Mouse (Mus musculus) testis, adult 2 months (tissue): ENCODE data around the gene Bsn. TPM values are rescaled to one million over a fixed set of nuclear protein-coding genes. Genes with fewer than 3 reads are reported as not detected.

ENCODE experiments used
- H3K27ac ChIP-seq: fragments of 200-500 bp; 2 replicates; pipeline ENCODE4 v1.5.1; 2012; ENCODE audit warnings: low read depth, low read length; ENCODE audit not compliant: control insufficient read depth, insufficient read depth
- H3K27me3 ChIP-seq: fragments of 200-500 bp; 2 replicates; pipeline ENCODE4 v1.6.1; 2012; ENCODE audit warnings: mild to moderate bottlenecking, low read length, moderate library complexity; ENCODE audit not compliant: control insufficient read depth, insufficient read depth
- H3K36me3 ChIP-seq: fragments of 200-500 bp; 2 replicates; pipeline ENCODE4 v1.6.1; 2012; ENCODE audit warnings: mild to moderate bottlenecking, low read length; ENCODE audit not compliant: control insufficient read depth, insufficient read depth
- H3K4me1 ChIP-seq: fragments of 200-500 bp; 2 replicates; pipeline ENCODE4 v1.6.1; 2012; ENCODE audit warnings: low read length; ENCODE audit not compliant: control insufficient read depth, insufficient read depth
- H3K4me3 ChIP-seq: fragments of 200-500 bp; 2 replicates; pipeline ENCODE4 v1.5.1; 2012; ENCODE audit warnings: low read depth, mild to moderate bottlenecking, low read length, moderate library complexity, mixed read lengths; ENCODE audit not compliant: control insufficient read depth
- CTCF ChIP-seq: fragments of 200-500 bp; IDR thresholded peaks from 2 replicates; pipeline ENCODE4 v1.5.1; 2012; ENCODE audit warnings: low read depth, mild to moderate bottlenecking, inconsistent platforms, low read length, moderate library complexity; ENCODE audit not compliant: control insufficient read depth, insufficient read depth, insufficient replicate concordance
- POLR2A ChIP-seq: fragments of 200-500 bp; IDR thresholded peaks from 2 replicates; pipeline ENCODE4 v1.6.1; 2012; ENCODE audit warnings: low read depth, mild to moderate bottlenecking, inconsistent platforms, low read length, moderate library complexity; ENCODE audit not compliant: control insufficient read depth
- polyA plus RNA-seq: library from polyadenylated mRNA; depleted of rRNA; stranded (reverse); fragments of >200 nt; gene quantifications from 2 replicates; pipeline ENCODE4 v1.2.3, GENCODE M21; 2012

Bsn gene
- polyA plus RNA-seq, 1 experiment = 1.2 TPM

DNA sequence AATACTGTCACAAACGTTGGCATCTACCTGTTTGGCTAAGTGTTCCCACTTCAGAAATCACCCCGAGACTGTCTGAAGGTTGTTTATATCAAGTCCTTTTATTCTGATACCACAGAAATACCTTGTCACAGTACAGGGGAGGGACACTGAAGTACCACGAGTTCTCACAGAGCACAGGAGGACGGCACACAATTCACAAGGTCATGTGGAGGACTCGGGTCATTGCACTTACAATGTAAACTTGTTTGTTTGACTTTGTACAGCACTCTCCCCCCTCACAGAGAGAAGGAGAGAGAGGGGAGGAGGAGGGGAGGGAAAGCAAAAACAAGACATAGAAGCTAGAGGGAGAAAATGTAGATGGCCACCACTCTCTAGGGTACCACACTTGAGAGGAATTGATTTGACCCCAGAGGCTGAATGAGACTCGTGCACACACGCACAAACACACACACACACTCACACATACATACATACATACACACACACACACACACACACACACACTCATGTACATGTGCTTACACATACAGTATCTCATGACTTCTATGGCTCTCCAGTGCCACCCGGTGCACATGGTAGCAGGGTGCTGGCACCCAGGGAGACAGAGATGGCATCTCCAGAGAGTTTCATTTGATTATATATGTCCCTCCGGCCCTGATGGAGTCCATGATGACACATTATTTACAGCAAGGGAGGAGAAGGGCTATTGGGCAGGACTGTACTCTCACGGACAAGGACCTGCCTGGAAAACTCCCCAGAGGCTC, 94.1 kb downstream of the Bsn start:
- no peak overlapping the region for H3K4me3 ChIP-seq

GRCm38 (mm10) chr9:108095518-108095917, 94.7 kb downstream of the Bsn start:
- H3K4me3 ChIP-seq = no peak overlapping the region
- peak; percentile 59; the same call in 1 of the 2 replicates for TF ChIP-seq CTCF
- no peak for TF ChIP-seq POLR2A
- H3K27me3 ChIP-seq = no peaks in the 10 kb centered on the region
- H3K27ac ChIP-seq = no peak overlapping the region
- peaks cover 17% of the 10 kb centered on the region for H3K4me1 ChIP-seq
- H3K36me3 ChIP-seq = no peaks in the 10 kb centered on the region

More for the DNA sequence above, 94.1 kb downstream of the Bsn start:
- Histone ChIP-seq H3K36me3 (no peaks in the 10 kb centered on the region), H3K4me1 (peaks cover 17% of the 10 kb centered on the region), H3K27me3 (no peaks in the 10 kb centered on the region), H3K27ac (no peak overlapping the region)
- TF ChIP-seq POLR2A (no peak), CTCF (no peak)

DNA sequence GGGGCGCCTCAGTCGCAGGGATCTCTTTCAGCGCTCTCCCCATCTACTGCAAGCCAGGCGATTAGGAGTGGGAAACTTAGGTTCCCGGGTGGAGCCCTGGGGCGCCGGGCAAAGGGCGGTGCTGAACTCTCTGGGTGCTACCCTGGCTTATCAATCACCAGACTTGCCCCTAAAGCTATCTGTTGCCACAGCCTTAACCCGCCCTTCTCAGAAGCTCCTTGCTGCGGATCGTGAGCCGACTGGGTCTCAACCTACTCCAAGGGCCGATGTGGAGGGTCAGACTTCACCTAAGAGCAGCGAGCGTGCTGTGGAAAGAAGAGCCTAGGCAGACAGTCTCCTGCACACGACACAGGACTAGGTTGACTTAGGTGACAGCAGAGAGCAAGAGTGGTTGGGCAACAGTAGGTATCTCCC, 95.2 kb downstream of the Bsn start:
- Histone ChIP-seq H3K4me1 (peaks cover 17% of the 10 kb centered on the region), H3K27ac (peak overlapping the region; percentile 65; the same call in 1 of the 2 replicates), H3K36me3 (no peaks in the 10 kb centered on the region), H3K27me3 (no peaks in the 10 kb centered on the region), H3K4me3 (peak overlapping the region; percentile 91)
- TF ChIP-seq POLR2A = no peak
- no peak for TF ChIP-seq CTCF

GRCm38 (mm10) chr9:108094184-108094941, 95.8 kb downstream of the Bsn start, which contains the start of gene Apeh:
TSS of gene Apeh (minus strand) at chr9:108094606.
- Histone ChIP-seq H3K36me3 (no peaks in the 10 kb centered on the region), H3K27ac (peak within 1 kb of the TSS; percentile 65), H3K4me1 (peaks cover 17% of the 10 kb centered on the region), H3K27me3 (no peaks in the 10 kb centered on the region), H3K4me3 (peak within 1 kb of the TSS; percentile 91)
- TF ChIP-seq POLR2A (no peak), CTCF (no peak)

- TF ChIP-seq CTCF = no peak
- TF ChIP-seq POLR2A = no peak
- no peak overlapping the region for H3K27ac ChIP-seq
Observed at GRCm38 (mm10) chr9:108093586-108093985, 96.6 kb downstream of the Bsn start.

GRCm38 (mm10) chr9:108090611-108091120, 99.5 kb downstream of the Bsn start:
- H3K4me3 ChIP-seq = no peak overlapping the region
- H3K27ac ChIP-seq = no peak overlapping the region
- H3K4me1 ChIP-seq = peaks cover 17% of the 10 kb centered on the region
- no peak for TF ChIP-seq CTCF
- TF ChIP-seq POLR2A = no peak
- H3K36me3 ChIP-seq = no peaks in the 10 kb centered on the region
- H3K27me3 ChIP-seq = no peaks in the 10 kb centered on the region

More at GRCm38 (mm10) chr9:108093586-108093985, 96.6 kb downstream of the Bsn start:
- H3K36me3 ChIP-seq = no peaks in the 10 kb centered on the region
- H3K27me3 ChIP-seq = no peaks in the 10 kb centered on the region
- peaks cover 17% of the 10 kb centered on the region for H3K4me1 ChIP-seq
- H3K4me3 ChIP-seq = no peak overlapping the region

DNA sequence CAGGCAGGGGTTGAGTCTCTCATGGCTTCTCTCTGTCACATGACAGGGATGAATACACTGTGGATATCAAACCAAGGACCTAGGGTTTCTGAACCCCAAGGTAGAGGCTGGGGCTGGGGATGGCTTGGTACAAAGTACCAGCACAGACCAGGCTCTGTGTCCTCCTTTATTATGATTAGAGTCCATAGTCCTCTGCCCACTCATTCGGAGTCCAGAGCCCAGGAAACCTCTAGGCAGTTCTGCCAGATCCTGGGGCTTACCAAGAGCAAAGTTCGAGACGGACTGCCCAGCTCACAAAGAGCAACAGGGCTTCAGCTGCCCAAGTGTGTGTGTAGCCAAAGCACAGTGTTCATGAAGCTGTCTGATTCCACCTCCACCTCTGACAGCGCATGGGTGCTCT, 104.9 kb downstream of the Bsn start:
- no peak overlapping the region for H3K27ac ChIP-seq
- H3K36me3 ChIP-seq = no peaks in the 10 kb centered on the region
- no peaks in the 10 kb centered on the region for H3K27me3 ChIP-seq
- H3K4me1 ChIP-seq = peaks cover 8% of the 10 kb centered on the region
- no peak overlapping the region for H3K4me3 ChIP-seq
- TF ChIP-seq POLR2A (no peak), CTCF (no peak)
